Mouse (Mus musculus): ENCODE data around the gene Snapc5.

- TF ChIP-seq GATA1 (IDR thresholded peaks at IDR 0.05; ENCODE audit: borderline replicate concordance, low read length) (no peak), FLI1 (IDR thresholded peaks at IDR 0.05; ENCODE audit: low read length) (no peak)
These were observed 22.4 kb upstream of the Snapc5 start for GRCm38 (mm10) chr9:64156641-64157040.

Measured in megakaryocyte, embryonic 14.5 days (primary cell).